Mouse (Mus musculus) cerebral cortex, adult 2 months (tissue): ENCODE measurements around the gene Ogn.

Experiments
- WGBS: fragments of 180-500 bp; shearing (Covaris S2); methylation state at CpG from one replicate; pipeline ENCODE4 v1.1.7; 2018; 5-methylcytosine and 5-hydroxymethylcytosine counted together

Ogn gene

DNA sequence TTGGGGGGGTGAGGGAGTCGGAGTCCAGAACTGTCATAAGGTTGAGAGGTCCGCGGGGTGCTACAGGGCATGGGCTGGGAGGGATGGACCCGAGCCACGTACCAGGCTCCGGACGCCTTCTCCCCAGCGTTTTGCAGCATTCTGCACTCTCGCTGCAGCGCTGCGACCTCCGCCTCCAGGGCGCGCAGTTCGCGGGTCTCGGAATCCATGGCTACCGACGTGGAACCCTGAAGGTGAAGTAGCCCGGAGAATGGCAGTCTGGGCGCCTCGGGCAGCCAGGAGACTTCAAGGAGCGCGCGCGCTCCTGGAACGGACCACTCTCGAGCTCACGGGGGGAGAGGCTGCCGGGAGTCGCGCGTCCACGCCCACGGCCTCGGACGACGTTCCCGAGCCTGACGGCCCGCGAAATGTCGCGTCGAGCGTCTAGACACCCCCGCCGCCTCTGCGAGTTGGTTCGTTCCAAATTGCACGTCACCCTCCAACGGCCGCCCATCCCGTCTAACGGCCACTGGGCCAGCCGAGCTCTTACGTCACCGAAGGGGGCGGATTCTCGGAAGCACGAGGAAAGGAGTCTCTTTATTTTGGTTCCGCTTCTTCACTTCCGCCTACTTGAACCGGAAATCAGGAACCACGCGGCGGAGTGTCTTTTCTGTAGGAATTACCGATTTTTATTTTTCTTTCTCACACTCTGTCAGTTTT, 44.8 kb downstream of the Ogn start, which contains the start of the genes Cenpp and Nol8:
Gene Cenpp, minus strand, starts transcription at position 305 of the 699 bp plus-strand sequence.
Gene Nol8, plus strand, starts transcription at position 598 of the 699 bp plus-strand sequence.
- WGBS: under 1% methylated on average over 68 of the region's 68 CpGs

GRCm38 (mm10) chr13:49653180-49653541, 45.3 kb downstream of the Ogn start:
- WGBS: under 1% methylated on average over 16 of the region's 16 CpGs
